Mouse (Mus musculus) lung, adult 2 months (tissue): ENCODE data around the gene St6galnac5.

Experiments used
- CTCF ChIP-seq: fragments of 200-500 bp; IDR thresholded peaks from 2 replicates; pipeline ENCODE4 v1.5.1; 2011; ENCODE audit warnings: mild to moderate bottlenecking, low read length, control low read depth; ENCODE audit not compliant: insufficient read depth
- POLR2A ChIP-seq: fragments of 200-500 bp; IDR thresholded peaks from 2 replicates; pipeline ENCODE4 v1.6.1; 2011; ENCODE audit warnings: low read depth, mild to moderate bottlenecking, control low read depth, low read length, borderline replicate concordance; ENCODE audit errors: extremely low read depth

DNA sequence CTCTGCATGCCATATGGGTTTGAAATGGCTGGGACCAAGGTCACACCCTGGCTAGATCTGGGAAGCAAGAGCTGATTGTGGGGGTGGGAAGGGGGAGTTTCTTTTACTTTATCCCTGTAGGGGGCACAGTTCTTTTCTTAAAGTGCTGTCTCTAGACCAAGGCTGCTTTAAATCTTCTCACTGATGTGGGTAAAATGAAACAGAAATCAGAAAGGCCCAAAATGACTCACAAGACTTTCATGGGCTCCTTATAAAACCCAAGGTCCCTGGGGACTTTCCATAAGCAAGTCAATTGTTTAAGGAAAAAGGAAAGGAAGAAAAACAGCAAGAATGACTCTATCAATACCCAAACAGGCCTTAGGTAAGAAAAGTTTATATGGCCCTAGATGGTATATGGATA, 95.3 kb downstream of the St6galnac5 start:
- TF ChIP-seq CTCF (no peak), POLR2A (no peak)
